Mouse (Mus musculus): Measurements from ENCODE around the gene Zfyve9. TPM values are rescaled to one million over a fixed set of nuclear protein-coding genes. Genes with fewer than 3 reads are reported as not detected.
"Not testable (repeated sequence)": the region's sequence is repeated elsewhere in the genome, so short reads cannot be mapped to it uniquely, and the experiment has no call there.

Zfyve9 gene
- polyA plus RNA-seq, 1 experiment from 2014 or later = 6.4 TPM

DNA sequence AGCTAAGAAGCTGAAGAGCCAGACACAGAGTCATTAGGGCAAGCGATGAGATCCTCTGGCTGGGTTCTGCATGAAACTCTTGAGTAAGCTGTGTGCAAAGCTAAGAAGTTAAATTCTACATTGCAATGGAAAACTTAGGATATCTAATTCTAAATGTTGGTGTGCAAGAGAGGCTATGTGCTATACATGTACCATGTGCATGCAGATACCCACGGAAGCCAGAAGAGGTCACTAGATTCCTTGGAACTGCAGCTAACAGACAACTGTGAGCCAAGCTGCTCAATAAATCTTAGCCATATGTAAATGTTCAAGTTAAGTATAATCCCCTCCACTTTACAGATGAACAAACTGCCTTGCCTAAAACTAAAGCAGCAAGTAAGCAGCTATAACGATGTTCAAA is 83.7 kb downstream of the Zfyve9 start:
- H3K4me1 ChIP-seq = no peaks in the 10 kb centered on the region
- H3K4me3 ChIP-seq = no peak overlapping the region
- H3K9ac ChIP-seq = no peak overlapping the region
- H3K9me3 ChIP-seq (replicated peaks) = no peaks in the 10 kb centered on the region
- no peak overlapping the region for H3K4me2 ChIP-seq (replicated peaks)
- ATAC-seq (ENCODE audit: low FRiP score) = no peak
- H3K36me3 ChIP-seq = no peaks in the 10 kb centered on the region
- 52% methylated on average over 3 of the region's 3 CpGs for WGBS
- no peak overlapping the region for H3K27ac ChIP-seq
- H3K27me3 ChIP-seq = no peaks in the 10 kb centered on the region

DNA sequence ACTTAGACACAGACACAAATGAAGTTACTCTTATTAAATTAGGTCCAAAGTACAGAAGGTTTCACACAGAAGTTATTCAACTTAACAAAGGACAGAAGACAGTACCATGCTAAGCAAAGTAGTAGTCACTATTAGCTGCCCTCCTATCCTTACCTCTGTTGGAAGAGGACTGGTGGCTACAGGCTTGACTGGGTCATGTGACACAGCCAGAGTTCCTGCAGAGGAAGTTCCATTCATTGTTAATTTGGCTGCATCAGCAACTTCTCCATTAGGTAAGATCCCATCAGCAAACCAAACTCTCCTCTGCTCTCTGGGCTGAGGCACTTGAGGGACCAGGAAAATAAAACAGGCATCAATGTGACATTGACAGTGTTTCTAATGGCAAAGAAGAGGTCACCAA is 89.1 kb downstream of the Zfyve9 start:
- Histone ChIP-seq H3K4me1 (no peaks in the 10 kb centered on the region), H3K36me3 (peaks cover 21% of the 10 kb centered on the region), H3K9me3 (replicated peaks) (no peaks in the 10 kb centered on the region), H3K27ac (no peak overlapping the region), H3K4me3 (no peak overlapping the region), H3K9ac (no peak overlapping the region), H3K4me2 (replicated peaks) (no peak overlapping the region), H3K27me3 (no peaks in the 10 kb centered on the region)
- no peak for ATAC-seq (ENCODE audit: low FRiP score)

DNA sequence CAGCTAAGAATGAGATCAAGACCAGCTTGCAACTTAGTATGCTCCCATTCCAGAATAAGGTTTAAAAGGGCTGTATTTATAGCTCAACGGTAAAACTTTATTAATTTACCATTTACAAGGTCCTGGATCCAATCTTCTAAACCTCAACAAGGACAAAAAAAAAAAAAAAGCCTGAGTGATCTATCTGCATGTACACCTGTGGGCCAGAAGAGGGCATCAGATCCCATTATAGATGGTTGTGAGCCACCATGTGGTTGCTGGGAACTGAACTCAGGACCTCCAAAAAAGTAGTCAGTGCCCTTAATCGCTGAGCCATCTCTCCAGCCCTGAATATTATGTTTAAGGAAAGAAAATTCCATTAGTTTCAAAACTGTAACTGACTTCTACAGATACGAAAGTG is 90.1 kb downstream of the Zfyve9 start:
- Histone ChIP-seq H3K9ac (no peak overlapping the region), H3K36me3 (peaks cover 23% of the 10 kb centered on the region), H3K4me2 (replicated peaks) (no peak overlapping the region), H3K9me3 (replicated peaks) (no peaks in the 10 kb centered on the region), H3K4me3 (no peak overlapping the region), H3K27ac (no peak overlapping the region), H3K4me1 (no peaks in the 10 kb centered on the region), H3K27me3 (no peaks in the 10 kb centered on the region)
- WGBS = 96% methylated on average over 3 of the region's 3 CpGs
- no peak for ATAC-seq (ENCODE audit: low FRiP score)

DNA sequence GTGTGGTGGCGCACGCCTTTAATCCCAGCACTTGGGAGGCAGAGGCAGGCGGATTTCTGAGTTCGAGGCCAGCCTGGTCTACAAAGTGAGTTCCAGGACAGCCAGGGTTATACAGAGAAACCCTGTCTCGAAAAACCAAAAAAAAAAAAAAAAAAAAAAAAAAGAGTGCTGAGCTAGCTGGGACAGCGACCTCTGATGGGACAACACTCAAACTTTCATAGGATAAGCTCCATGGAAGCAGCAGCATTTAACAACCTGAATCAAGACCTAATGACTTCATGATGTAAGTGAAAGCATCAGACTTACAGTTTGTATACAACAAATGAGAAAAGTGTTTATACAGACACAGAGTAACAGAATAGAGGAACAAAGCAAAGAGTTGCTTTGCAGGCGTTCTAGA is 93.5 kb downstream of the Zfyve9 start:
- H3K36me3 ChIP-seq = peaks cover 26% of the 10 kb centered on the region
- H3K27ac ChIP-seq; H3K4me2 ChIP-seq (replicated peaks); H3K4me1 ChIP-seq; H3K27me3 ChIP-seq; H3K9ac ChIP-seq; H3K4me3 ChIP-seq; ATAC-seq (ENCODE audit: low FRiP score); H3K9me3 ChIP-seq (replicated peaks): not testable (repeated sequence)
- 96% methylated on average over 6 of the region's 7 CpGs for WGBS

DNA sequence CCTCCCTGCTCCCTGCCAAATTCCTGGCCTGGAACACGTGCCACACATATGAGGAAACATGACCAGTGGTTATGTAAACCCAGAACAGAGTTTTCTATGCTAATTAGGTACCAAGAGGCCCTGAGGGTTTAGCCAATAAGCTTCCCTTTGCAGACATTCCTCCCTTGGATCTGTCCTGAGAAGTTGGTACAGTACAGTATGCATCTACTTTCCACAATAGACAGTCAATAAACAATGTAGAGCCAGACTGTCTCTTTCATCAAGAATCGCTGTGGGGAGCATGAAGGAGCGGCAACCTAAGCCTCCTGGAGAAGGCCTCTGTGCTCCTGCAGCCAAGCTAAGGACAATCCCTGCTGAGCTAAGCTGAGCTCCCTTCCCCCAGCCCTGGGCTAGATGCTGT is 94.4 kb downstream of the Zfyve9 start:
- no peak overlapping the region for H3K9ac ChIP-seq
- no peaks in the 10 kb centered on the region for H3K4me1 ChIP-seq
- no peak overlapping the region for H3K4me2 ChIP-seq (replicated peaks)
- no peak overlapping the region for H3K4me3 ChIP-seq
- peaks cover 21% of the 10 kb centered on the region for H3K36me3 ChIP-seq
- no peak overlapping the region for H3K27ac ChIP-seq
- ATAC-seq (ENCODE audit: low FRiP score) = no peak
- H3K9me3 ChIP-seq (replicated peaks) = no peaks in the 10 kb centered on the region
- no peaks in the 10 kb centered on the region for H3K27me3 ChIP-seq
- 56% methylated on average over 3 of the region's 3 CpGs for WGBS

DNA sequence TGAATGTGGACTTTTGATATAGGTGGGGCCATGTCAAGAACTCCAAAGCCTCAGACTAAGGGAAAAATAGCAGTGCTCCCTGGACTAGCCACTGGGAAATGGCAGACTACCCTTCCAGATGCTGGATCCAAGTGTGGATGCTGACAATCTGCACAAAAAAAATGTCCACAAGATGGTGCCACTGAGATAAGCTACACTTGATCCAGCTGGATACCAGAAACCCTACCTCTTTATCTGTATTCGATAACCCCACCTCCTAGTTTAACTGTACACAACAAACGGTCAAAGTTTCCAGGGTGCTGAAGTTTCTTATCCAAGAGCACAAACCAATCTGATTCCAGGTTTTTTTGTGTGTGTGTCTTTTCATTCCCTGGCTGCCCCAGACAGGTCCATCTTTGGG is 116.2 kb downstream of the Zfyve9 start:
- no peak for ATAC-seq (ENCODE audit: low FRiP score)
- peaks cover 18% of the 10 kb centered on the region for H3K36me3 ChIP-seq
- no peak overlapping the region for H3K9ac ChIP-seq
- H3K27ac ChIP-seq = no peak overlapping the region
- 79% methylated on average over 2 of the region's 2 CpGs for WGBS
- no peaks in the 10 kb centered on the region for H3K9me3 ChIP-seq (replicated peaks)
- no peaks in the 10 kb centered on the region for H3K4me1 ChIP-seq
- H3K4me2 ChIP-seq (replicated peaks) = no peak overlapping the region
- no peak overlapping the region for H3K4me3 ChIP-seq
- no peaks in the 10 kb centered on the region for H3K27me3 ChIP-seq

DNA sequence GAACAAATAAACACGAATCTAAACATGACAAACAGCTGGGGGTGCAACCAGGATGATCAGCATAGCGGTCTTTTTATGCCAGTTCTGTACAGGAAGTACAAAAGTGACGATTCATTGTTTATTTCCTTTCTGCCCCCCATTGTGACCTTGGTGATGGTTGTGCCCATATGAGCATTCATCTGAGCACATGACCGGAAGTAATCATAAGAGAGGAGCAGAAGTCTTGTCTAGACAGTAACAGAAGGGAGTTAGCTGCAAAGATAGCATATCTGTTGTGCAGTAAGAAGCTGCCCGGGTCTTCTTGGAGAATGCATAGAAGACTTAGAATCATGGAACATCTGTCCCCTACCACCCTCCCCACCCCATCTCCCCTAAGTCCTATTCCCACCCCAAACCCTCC is 141.8 kb downstream of the Zfyve9 start:
- Histone ChIP-seq H3K36me3 (peaks cover 47% of the 10 kb centered on the region), H3K27ac (no peak overlapping the region), H3K9me3 (replicated peaks) (no peaks in the 10 kb centered on the region), H3K9ac (no peak overlapping the region), H3K4me1 (no peaks in the 10 kb centered on the region; the same call in 1 of the 2 replicates), H3K27me3 (no peaks in the 10 kb centered on the region), H3K4me2 (replicated peaks) (no peak overlapping the region), H3K4me3 (no peak overlapping the region)
- WGBS = 86% methylated on average over 5 of the region's 5 CpGs
- ATAC-seq (ENCODE audit: low FRiP score) = no peak

DNA sequence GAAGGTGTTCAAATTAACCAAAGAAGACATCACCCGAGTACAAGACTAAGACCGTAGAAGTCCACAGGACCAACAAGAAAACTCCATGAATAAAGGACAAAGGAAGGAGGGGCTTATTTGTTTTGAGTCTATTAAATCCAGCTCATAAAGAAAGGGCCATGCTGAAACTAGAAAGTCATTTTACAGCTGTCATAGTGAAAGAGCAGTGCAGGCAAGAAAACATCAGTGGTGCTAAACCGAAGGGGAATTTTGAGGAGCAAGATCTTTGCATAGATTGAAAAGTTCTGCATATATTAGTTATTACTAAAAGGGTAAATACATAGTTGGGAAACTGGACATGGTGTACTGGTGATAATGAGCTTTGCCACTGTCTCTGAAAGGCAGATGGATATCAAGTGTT is 142.9 kb downstream of the Zfyve9 start:
- Histone ChIP-seq H3K27me3 (no peaks in the 10 kb centered on the region), H3K4me2 (replicated peaks) (no peak overlapping the region), H3K27ac (no peak overlapping the region), H3K36me3 (peaks cover 49% of the 10 kb centered on the region), H3K4me1 (peaks cover 3% of the 10 kb centered on the region; the same call in 1 of the 2 replicates), H3K9ac (no peak overlapping the region), H3K4me3 (no peak overlapping the region), H3K9me3 (replicated peaks) (no peaks in the 10 kb centered on the region)
- no peak for ATAC-seq (ENCODE audit: low FRiP score)
- WGBS = 91% methylated on average over 3 of the region's 3 CpGs

DNA sequence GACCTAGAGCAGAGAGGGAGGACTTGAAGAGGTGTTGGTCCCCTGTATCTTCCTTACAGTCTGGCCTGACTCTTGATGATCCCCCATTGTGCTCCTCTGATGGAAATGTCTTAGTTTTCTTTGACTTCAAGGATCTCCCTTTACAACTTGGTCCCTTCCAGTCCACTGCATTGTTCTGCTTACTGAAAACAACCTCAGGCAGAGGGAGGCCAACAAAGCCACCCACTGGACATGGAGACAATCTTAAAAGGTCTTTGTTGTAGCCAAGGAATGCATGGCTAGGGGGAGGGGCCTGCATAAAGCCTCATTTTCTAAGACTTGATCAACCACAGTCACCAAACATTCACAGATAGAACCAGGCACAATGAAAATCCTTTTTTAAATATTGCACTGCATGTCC is 145.5 kb downstream of the Zfyve9 start:
- no peaks in the 10 kb centered on the region for H3K9me3 ChIP-seq (replicated peaks)
- peaks cover 61% of the 10 kb centered on the region for H3K36me3 ChIP-seq
- no peak overlapping the region for H3K9ac ChIP-seq
- no peak for ATAC-seq (ENCODE audit: low FRiP score)
- H3K4me1 ChIP-seq = peaks cover 3% of the 10 kb centered on the region; the same call in 1 of the 2 replicates
- H3K27me3 ChIP-seq = no peaks in the 10 kb centered on the region
- no peak overlapping the region for H3K4me3 ChIP-seq
- no peak overlapping the region for H3K27ac ChIP-seq
- H3K4me2 ChIP-seq (replicated peaks) = no peak overlapping the region

DNA sequence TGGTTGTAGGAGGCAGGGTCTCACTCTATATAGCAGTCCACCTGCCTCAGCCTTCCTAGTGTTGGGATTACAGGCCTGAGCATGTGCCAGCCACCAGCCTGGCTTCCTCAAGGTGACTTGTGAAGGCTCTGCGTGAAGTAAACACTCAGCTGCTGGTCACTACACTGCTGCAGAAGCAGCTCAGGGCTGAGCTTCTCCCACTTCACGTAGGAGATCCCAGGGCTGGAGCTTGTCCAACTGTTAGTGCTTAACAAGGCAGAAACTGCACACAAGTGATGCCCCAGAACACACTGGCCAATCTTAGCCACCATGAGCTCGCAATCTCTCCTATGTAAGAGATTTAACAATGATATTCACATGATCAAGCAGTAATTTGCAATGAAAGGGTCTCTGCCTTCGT is 145.9 kb downstream of the Zfyve9 start:
- Histone ChIP-seq H3K36me3 (peaks cover 65% of the 10 kb centered on the region), H3K9ac (no peak overlapping the region), H3K4me2 (replicated peaks) (no peak overlapping the region), H3K27ac (no peak overlapping the region), H3K4me3 (no peak overlapping the region), H3K9me3 (replicated peaks) (no peaks in the 10 kb centered on the region), H3K4me1 (peaks cover 3% of the 10 kb centered on the region; the same call in 1 of the 2 replicates), H3K27me3 (no peaks in the 10 kb centered on the region)
- WGBS = 51% methylated on average over 4 of the region's 4 CpGs
- ATAC-seq (ENCODE audit: low FRiP score) = no peak

DNA sequence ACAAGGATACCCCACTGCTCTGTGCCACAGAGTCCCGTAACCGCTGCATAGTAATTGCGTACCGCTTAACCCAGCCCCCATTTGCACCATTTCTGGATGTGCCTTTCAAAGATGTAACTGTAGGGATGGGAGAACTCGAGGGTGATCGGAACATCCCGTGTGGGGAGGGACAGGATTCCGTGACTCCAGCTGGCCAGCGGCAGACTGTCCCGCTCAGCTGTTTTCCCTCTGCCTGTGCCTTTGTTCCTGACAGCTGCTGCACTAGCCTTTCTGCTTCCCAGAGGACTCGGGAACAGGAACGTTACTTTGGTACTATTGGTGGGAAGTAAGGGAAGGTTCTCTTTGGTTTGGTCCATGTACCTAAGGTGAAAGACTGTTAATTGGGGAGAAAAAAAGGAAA is 146.9 kb downstream of the Zfyve9 start:
- ATAC-seq (ENCODE audit: low FRiP score) = no peak
- Histone ChIP-seq H3K27me3 (no peaks in the 10 kb centered on the region), H3K4me1 (peaks cover 3% of the 10 kb centered on the region; the same call in 1 of the 2 replicates), H3K9ac (no peak overlapping the region), H3K9me3 (replicated peaks) (no peaks in the 10 kb centered on the region), H3K27ac (peak overlapping the region; percentile 35; the same call in 1 of the 2 replicates), H3K4me3 (no peak overlapping the region), H3K4me2 (replicated peaks) (no peak overlapping the region), H3K36me3 (peaks cover 72% of the 10 kb centered on the region)
- 68% methylated on average over 12 of the region's 12 CpGs for WGBS

DNA sequence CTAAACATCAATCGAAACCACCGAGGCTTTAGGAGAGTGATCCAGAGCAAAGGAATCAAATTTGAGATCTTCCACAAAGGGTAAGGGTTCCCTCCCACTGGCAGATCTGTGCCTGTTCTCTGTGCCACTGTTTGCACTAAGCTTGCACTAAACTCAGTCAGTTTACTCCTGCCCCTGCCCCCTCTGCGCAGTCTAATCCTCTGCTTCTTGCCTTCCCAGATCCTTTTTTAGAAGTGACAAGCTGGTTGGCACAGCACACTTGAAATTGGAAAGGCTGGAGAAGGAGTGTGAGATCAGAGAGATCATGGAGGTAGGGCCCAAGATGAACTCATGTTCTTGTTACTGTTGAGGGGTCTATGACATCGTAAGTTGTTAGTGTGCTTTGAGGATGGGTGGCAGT is 149.0 kb downstream of the Zfyve9 start:
- H3K27ac ChIP-seq = no peak overlapping the region
- no peaks in the 10 kb centered on the region for H3K9me3 ChIP-seq (replicated peaks)
- no peaks in the 10 kb centered on the region for H3K27me3 ChIP-seq
- WGBS = 95% methylated on average over 4 of the region's 4 CpGs
- H3K9ac ChIP-seq = no peak overlapping the region
- no peak overlapping the region for H3K4me3 ChIP-seq
- H3K36me3 ChIP-seq = peaks cover 82% of the 10 kb centered on the region
- no peak overlapping the region for H3K4me2 ChIP-seq (replicated peaks)
- peaks cover 3% of the 10 kb centered on the region; the same call in 1 of the 2 replicates for H3K4me1 ChIP-seq
- ATAC-seq (ENCODE audit: low FRiP score) = no peak

DNA sequence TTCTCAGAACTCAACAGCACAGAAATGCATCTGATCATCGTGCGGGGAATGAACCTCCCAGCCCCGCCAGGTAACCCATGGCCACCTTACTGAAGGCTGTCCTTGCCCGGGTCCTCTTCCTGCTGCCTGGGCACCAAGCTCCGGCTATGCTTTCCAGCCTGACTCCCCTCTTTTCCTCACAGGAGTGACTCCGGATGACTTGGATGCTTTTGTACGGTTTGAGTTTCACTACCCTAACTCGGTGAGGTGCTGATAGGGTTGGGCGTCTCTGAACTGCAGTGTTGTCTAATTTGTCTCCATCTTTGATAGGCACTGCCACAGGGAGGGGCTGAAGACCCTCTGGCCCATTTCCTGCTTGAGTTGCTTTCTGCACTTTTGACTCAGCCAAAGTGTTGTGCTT is 150.5 kb downstream of the Zfyve9 start:
- Histone ChIP-seq H3K9me3 (replicated peaks) (no peaks in the 10 kb centered on the region), H3K27me3 (no peaks in the 10 kb centered on the region), H3K9ac (no peak overlapping the region), H3K4me3 (no peak overlapping the region), H3K4me1 (peaks cover 3% of the 10 kb centered on the region; the same call in 1 of the 2 replicates), H3K4me2 (replicated peaks) (no peak overlapping the region), H3K27ac (no peak overlapping the region), H3K36me3 (peaks cover 90% of the 10 kb centered on the region)
- no peak for ATAC-seq (ENCODE audit: low FRiP score)
- 96% methylated on average over 9 of the region's 9 CpGs for WGBS
